Mouse (Mus musculus) cerebellum, adult 2 months (tissue): Measurements from ENCODE around the gene Akt1.

ENCODE experiments used
- CTCF ChIP-seq: fragments of 200-500 bp; IDR thresholded peaks from 2 replicates; pipeline ENCODE4 v1.5.1; 2011; ENCODE audit warnings: low read depth, mild to moderate bottlenecking, control low read depth, low read length, moderate library complexity, borderline replicate concordance; ENCODE audit not compliant: insufficient read depth
- POLR2A ChIP-seq: fragments of 200-500 bp; IDR thresholded peaks from 2 replicates; pipeline ENCODE4 v1.6.1; 2011; ENCODE audit warnings: low read length, control low read depth, borderline replicate concordance; ENCODE audit not compliant: insufficient read depth

- TF ChIP-seq CTCF (no peak), POLR2A (no peak)
These were observed 54.9 kb downstream of the Akt1 start, which contains the start of gene Adssl1 for GRCm38 (mm10) chr12:112619686-112620353.
